Mouse (Mus musculus) olfactory bulb, adult 2 months (tissue): ENCODE data around the gene Ak9. TPM values are rescaled to one million over a fixed set of nuclear protein-coding genes. Genes with fewer than 3 reads are reported as not detected.

Experiments
- H3K27ac ChIP-seq: fragments of 200-500 bp; 2 replicates; pipeline ENCODE4 v1.5.1; 2012; ENCODE audit warnings: low read depth, low read length; ENCODE audit not compliant: insufficient read depth
- H3K4me1 ChIP-seq: fragments of 200-500 bp; 2 replicates; pipeline ENCODE4 v1.6.1; 2012; ENCODE audit warnings: low read length; ENCODE audit not compliant: control insufficient read depth, insufficient read depth
- H3K4me3 ChIP-seq: fragments of 200-500 bp; 2 replicates; pipeline ENCODE4 v1.5.1; 2012; ENCODE audit warnings: mild to moderate bottlenecking, low read depth, low read length, moderate library complexity; ENCODE audit not compliant: insufficient read depth
- CTCF ChIP-seq: fragments of 200-500 bp; IDR thresholded peaks from 2 replicates; pipeline ENCODE4 v1.5.1; 2012; ENCODE audit warnings: low read depth, mild to moderate bottlenecking, low read length, moderate library complexity; ENCODE audit not compliant: insufficient read depth
- POLR2A ChIP-seq: fragments of 200-500 bp; IDR thresholded peaks from 2 replicates; pipeline ENCODE4 v1.6.1; 2012; ENCODE audit warnings: mild to moderate bottlenecking, low read depth, low read length, moderate library complexity; ENCODE audit not compliant: insufficient read depth
- WGBS: fragments of 180-500 bp; shearing (Covaris S2); methylation state at CpG from one replicate; pipeline ENCODE4 v1.1.7; 2018; 5-methylcytosine and 5-hydroxymethylcytosine counted together
- polyA plus RNA-seq: library from polyadenylated mRNA; stranded (reverse); fragments of >200 nt; gene quantifications from 2 replicates; pipeline ENCODE4 v1.2.4, GENCODE M21; 2012; ENCODE audit warnings: low replicate concordance; ENCODE audit not compliant: missing spikeins, insufficient read depth, insufficient read length

Ak9 gene
- polyA plus RNA-seq, 1 experiment = not detected

DNA sequence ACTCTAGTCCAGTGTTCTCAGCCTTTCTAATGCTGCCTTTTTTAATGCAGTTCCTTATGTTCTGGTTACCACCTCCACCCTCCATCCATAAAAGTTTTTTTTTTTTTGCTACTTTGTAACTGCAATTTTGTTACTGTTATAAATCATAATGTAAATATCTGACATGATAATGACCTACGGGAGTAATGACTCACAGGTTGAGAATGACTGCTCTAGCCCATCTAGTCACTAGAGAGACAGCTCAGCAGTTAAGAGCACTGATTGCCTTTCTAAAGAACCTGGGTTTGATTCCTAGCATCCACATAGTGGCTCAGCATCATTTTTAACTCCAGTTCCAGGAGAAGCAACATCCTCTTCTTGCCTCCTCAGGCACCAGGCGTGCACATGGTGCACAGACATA is 21.7 kb upstream of the Ak9 start:
- Histone ChIP-seq H3K4me3 (no peak overlapping the region), H3K4me1 (peaks cover 15% of the 10 kb centered on the region), H3K27ac (no peak overlapping the region)
- 93% methylated on average over 2 of the region's 2 CpGs for WGBS
- no peak for TF ChIP-seq CTCF
- no peak for TF ChIP-seq POLR2A

DNA sequence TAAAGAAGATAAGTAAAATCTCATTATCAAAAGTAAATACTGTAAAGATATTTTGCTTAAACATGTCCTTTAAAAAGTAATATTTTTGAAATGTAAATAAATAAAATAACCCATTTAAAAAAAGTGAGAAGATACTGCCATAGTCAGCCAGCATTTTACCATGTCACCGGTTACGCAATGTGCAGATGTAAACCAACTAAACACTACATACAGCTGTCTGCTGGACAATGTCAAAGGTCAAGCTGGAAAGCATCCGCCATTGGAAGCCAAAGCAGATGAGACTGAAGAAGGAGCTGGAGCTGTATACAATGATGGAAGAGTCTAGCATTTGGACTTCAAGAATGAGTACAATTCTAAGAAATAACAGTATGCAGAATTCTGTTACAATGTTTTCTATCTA is 16.2 kb upstream of the Ak9 start:
- H3K27ac ChIP-seq = no peak overlapping the region
- H3K4me3 ChIP-seq = no peak overlapping the region
- WGBS = 94% methylated on average over 3 of the region's 3 CpGs
- TF ChIP-seq POLR2A (no peak), CTCF (no peak)
- peaks cover 12% of the 10 kb centered on the region for H3K4me1 ChIP-seq

DNA sequence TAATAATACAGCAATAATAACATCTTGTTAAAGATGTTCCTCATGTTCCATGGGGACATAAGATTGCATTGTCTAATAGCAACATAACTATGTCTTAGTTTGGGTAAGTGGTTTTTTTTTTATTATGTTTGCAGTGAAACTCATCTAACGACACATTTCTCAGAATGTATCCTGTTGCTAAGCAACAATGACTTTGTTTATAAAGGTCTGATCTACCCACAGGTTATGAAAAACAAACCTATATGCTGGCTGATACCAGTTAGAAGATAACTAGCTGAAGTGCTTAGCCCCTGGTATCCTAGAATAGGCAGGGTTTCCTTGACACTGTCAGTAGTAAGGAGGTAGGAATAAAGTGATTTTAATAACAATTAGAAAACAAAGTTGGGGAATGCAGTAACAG is 15.7 kb upstream of the Ak9 start:
- 44% methylated on average over 1 of the region's 1 CpGs for WGBS
- Histone ChIP-seq H3K27ac (no peak overlapping the region), H3K4me1 (peaks cover 12% of the 10 kb centered on the region), H3K4me3 (no peak overlapping the region)
- no peak for TF ChIP-seq CTCF
- no peak for TF ChIP-seq POLR2A

DNA sequence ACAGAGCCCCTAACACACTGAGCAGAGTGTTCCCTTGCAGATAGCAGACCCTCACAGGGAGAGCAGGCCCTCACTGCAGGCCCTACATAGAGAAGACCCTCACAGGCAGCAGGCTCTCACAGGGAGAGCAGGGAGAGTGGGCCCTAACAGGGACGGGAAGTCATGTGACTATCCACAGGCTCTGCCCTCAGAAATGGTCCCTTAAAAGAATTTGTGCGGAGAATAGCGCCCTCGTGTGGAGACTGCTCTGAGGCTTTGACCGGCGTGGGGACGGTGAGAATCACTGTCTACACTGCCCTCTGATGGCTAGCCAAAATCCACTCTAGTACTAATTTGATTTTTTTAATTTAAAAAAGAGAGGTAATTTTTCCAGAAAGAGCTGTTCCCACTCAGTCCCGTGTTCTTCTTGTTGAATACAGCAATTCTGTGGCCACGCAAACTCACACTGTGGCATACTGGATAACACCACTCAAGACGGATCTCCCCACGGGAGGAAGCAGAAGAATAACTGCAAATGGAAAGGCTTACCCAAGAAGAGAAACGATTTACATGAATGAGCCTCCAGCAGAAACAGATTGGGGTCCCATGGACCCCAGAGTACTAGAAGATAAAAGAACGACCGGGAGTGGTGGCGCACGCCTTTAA is 14.9 kb upstream of the Ak9 start:
- no peak overlapping the region for H3K4me3 ChIP-seq
- peaks cover 12% of the 10 kb centered on the region for H3K4me1 ChIP-seq
- H3K27ac ChIP-seq = no peak overlapping the region
- no peak for TF ChIP-seq POLR2A
- peak; percentile 87 for TF ChIP-seq CTCF
- 26% methylated on average over 16 of the region's 16 CpGs for WGBS

DNA sequence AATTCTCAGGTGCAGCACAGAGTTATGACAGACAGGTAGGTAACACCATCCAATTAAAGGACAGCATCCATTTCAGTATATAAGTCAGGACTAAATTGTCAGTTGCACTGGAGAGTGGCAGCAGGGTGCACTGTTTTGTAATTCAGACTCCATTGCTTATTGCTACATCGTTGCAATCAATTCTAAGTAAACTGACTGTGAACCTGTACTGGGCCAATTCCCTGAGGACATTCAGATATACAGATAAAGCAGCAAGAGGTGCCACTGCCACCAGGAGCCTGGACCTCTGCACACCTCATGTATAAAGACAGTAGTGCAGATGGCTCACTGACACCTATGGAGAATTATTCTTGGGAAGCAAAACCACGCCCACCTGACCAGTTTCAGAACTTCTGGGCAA is 12.8 kb upstream of the Ak9 start:
- Histone ChIP-seq H3K27ac (no peak overlapping the region), H3K4me1 (peaks cover 10% of the 10 kb centered on the region), H3K4me3 (no peak overlapping the region)
- TF ChIP-seq POLR2A (no peak), CTCF (no peak)
- 80% methylated on average over 2 of the region's 2 CpGs for WGBS

DNA sequence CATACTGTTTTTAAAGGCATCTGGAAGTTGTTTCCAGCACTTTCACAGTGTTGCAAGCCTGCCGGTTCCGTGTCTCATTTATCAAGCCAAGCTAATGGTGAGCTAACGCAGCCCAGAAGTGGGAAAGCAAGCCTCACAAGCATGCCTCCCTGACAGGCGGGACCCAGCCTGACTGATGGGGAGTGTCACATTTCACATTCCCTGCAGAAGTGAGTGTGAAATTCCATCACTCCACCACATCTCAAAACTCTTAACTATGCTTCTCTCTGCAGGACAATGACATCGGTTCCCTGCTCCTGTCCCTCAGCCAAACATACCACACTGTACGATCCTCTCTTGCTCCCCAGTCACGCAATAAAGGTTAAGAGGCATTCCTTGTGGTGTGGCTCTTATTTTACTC is 10.8 kb upstream of the Ak9 start:
- 57% methylated on average over 7 of the region's 7 CpGs for WGBS
- TF ChIP-seq CTCF = no peak
- TF ChIP-seq POLR2A = no peak
- H3K4me1 ChIP-seq = peaks cover 5% of the 10 kb centered on the region
- H3K27ac ChIP-seq = no peak overlapping the region
- no peak overlapping the region for H3K4me3 ChIP-seq

DNA sequence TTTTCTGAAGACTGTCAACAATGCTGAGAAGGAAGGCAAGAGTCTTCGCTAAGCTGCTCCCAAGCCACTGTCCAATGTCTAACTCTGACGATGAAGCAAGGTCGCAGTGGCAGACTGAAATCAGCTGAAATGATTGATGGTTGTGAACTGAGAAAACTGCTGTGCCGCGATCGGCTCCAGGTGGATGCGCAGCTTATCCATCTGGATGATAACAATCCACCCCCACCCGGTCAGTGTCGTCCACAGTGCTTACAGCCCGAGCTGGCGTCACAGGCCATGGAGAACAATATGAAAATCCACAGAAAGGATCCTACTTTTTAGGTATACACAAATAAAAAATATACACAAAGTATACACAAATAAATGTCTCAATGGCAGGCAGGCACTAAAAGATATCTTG is 9.0 kb upstream of the Ak9 start:
- TF ChIP-seq POLR2A = no peak
- TF ChIP-seq CTCF = no peak
- 90% methylated on average over 11 of the region's 11 CpGs for WGBS
- Histone ChIP-seq H3K4me3 (no peak overlapping the region), H3K4me1 (peaks cover 3% of the 10 kb centered on the region; the same call in 1 of the 2 replicates), H3K27ac (no peak overlapping the region)

DNA sequence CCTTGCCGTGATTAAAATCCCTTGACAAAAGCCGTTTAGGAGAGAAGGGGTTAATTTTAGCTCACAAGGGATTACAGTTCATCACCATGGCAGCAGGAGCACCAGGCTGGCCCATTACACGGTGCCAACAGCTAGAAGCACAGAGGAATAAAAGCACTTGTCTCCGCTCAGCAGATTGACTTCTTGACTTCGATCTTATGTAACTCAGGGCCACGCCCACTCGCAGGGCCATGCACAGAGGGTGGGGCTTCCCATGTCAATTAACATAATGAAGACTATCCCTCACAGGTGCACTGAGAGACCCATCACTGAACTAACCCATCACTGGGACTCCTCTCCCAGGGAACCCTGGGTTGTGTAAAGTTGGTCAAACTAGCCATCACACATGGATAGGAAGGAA is 8.6 kb upstream of the Ak9 start:
- Histone ChIP-seq H3K27ac (no peak overlapping the region), H3K4me1 (peaks cover 3% of the 10 kb centered on the region; the same call in 1 of the 2 replicates), H3K4me3 (no peak overlapping the region)
- whole genome bisulfite sequencing = 36% methylated on average over 7 of the region's 7 CpGs
- TF ChIP-seq POLR2A (no peak), CTCF (no peak)

DNA sequence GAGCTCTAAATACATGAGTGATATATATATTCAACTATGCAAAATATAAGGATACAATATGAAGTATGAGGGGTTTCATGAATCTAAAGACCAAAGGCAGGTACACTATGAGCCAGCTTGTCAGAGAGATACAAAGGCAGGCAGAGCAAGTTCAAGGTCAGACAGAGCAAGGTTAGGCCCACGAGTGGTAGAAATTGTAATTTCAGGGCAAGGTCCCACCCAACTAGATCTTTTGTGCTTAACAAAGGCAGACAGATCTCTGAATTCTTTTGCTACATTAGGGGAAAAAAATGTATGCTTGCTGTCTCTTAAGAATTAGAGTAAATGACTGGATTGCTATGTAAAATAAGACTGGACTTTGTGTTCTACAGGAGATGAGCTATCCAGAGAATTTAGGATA is 3.6 kb upstream of the Ak9 start:
- 74% methylated on average over 1 of the region's 1 CpGs for WGBS
- Histone ChIP-seq H3K4me3 (no peak overlapping the region), H3K4me1 (peaks cover 4% of the 10 kb centered on the region; the same call in 1 of the 2 replicates), H3K27ac (no peak overlapping the region)
- no peak for TF ChIP-seq CTCF
